12 mouse cellular contexts compared by ENCODE assay signal in genomic region chr14:77037832-77038425, GRCm38 (mm10). TPM values are rescaled to one million over a fixed set of nuclear protein-coding genes. Genes with fewer than 3 reads are reported as not detected.
DNase-seq lines count a peak whose midpoint lies in the region; ATAC-seq and TF ChIP-seq lines count a peak whose summit lies in the region.
"Had no signal": no experiment of that assay in that cellular context is flagged by ENCODE, and none has a peak within 500 bp of the region (broad histone marks: within the 10 kb centered on the region; RNA-seq: fewer than 3 reads in every experiment).

No protein-coding gene starts in this region.

- H3K9ac ChIP-seq in forebrain, postnatal 0 days, result no peak overlapping the region
- no peak overlapping the region for H3K9ac ChIP-seq in forebrain, embryonic 13.5 days
- H3K9ac ChIP-seq in lung, postnatal 0 days (replicated peaks; ENCODE audit: low read depth), result no peak overlapping the region
- H3K9ac ChIP-seq in embryonic facial prominence, embryonic 15.5 days, result no peak overlapping the region
- no peak overlapping the region for H3K9ac ChIP-seq in stomach, embryonic 15.5 days
- H3K9ac ChIP-seq: liver, embryonic 14.5 days had no signal

- no peaks in the 10 kb centered on the region for H3K27me3 ChIP-seq in forebrain, postnatal 0 days (ENCODE audit: insufficient read depth, low read length)
- H3K27me3 ChIP-seq in forebrain, embryonic 13.5 days, result no peaks in the 10 kb centered on the region
- no peaks in the 10 kb centered on the region for H3K27me3 ChIP-seq in lung, postnatal 0 days (replicated peaks; ENCODE audit: insufficient read depth, low read length)
- H3K27me3 ChIP-seq in embryonic facial prominence, embryonic 15.5 days, result no peaks in the 10 kb centered on the region
- H3K27me3 ChIP-seq in stomach, embryonic 15.5 days (replicated peaks), result no peaks in the 10 kb centered on the region

- H3K4me3 ChIP-seq in forebrain, postnatal 0 days (ENCODE audit: low read depth, low read length), result no peak overlapping the region
- no peak overlapping the region for H3K4me3 ChIP-seq in forebrain, embryonic 13.5 days
- no peak overlapping the region for H3K4me3 ChIP-seq in lung, postnatal 0 days (ENCODE audit: low read depth, low read length)
- H3K4me3 ChIP-seq in embryonic facial prominence, embryonic 15.5 days (replicated peaks), result no peak overlapping the region
- H3K4me3 ChIP-seq in stomach, embryonic 15.5 days (replicated peaks), result no peak overlapping the region

- no peak overlapping the region for H3K4me2 ChIP-seq in forebrain, postnatal 0 days (ENCODE audit: low read depth)
- no peak overlapping the region for H3K4me2 ChIP-seq in forebrain, embryonic 13.5 days
- H3K4me2 ChIP-seq in lung, postnatal 0 days (replicated peaks; ENCODE audit: low read depth, low read length), result no peak overlapping the region
- no peak overlapping the region for H3K4me2 ChIP-seq in embryonic facial prominence, embryonic 15.5 days (replicated peaks)
- no peak overlapping the region for H3K4me2 ChIP-seq in stomach, embryonic 15.5 days

- H3K9me3 ChIP-seq in forebrain, postnatal 0 days (ENCODE audit: low read length), result no peaks in the 10 kb centered on the region
- H3K9me3 ChIP-seq in forebrain, embryonic 13.5 days (replicated peaks), result no peaks in the 10 kb centered on the region
- no peaks in the 10 kb centered on the region for H3K9me3 ChIP-seq in lung, postnatal 0 days (ENCODE audit: low read length)
- no peaks in the 10 kb centered on the region for H3K9me3 ChIP-seq in embryonic facial prominence, embryonic 15.5 days (replicated peaks)
- H3K9me3 ChIP-seq in stomach, embryonic 15.5 days, result no peaks in the 10 kb centered on the region

- no peak for TF ChIP-seq EP300 in lung, postnatal 0 days (IDR thresholded peaks at IDR 0.05)

- TF ChIP-seq CTCF in forebrain, postnatal 0 days (IDR thresholded peaks at IDR 0.05; ENCODE audit: low read depth), result no peak
- no peak for TF ChIP-seq CTCF in lung, postnatal 0 days (IDR thresholded peaks at IDR 0.05)

- DNase-seq in forebrain, postnatal 0 days, result peak; percentile 21
- peak; percentile 60 for DNase-seq in lung, postnatal 0 days (ENCODE audit: low spot score)
- DNase-seq in lung, postnatal 25 days (ENCODE audit: low spot score), result no peak
- no peak for DNase-seq in gastrocnemius, postnatal 14 days
- no peak for DNase-seq in neural tube, embryonic 10.5 days (ENCODE audit: extremely low spot score, low spot score)
- DNase-seq: kidney, adult 11 months; thymus, postnatal 4 days had no signal

- 55% methylated on average over 8 of the region's 8 CpGs for WGBS in forebrain, postnatal 0 days
- 71% methylated on average over 8 of the region's 8 CpGs for WGBS in forebrain, embryonic 13.5 days
- 58% methylated on average over 8 of the region's 8 CpGs for WGBS in lung, postnatal 0 days
- 52% methylated on average over 8 of the region's 8 CpGs for WGBS in embryonic facial prominence, embryonic 15.5 days
- 69% methylated on average over 8 of the region's 8 CpGs for WGBS in stomach, embryonic 15.5 days

- intact Hi-C loops in gastrocnemius, postnatal 14 days (cut with DNase I; ENCODE audit: low total_unique reads), result no loop called here

- no peaks in the 10 kb centered on the region for H3K4me1 ChIP-seq in forebrain, postnatal 0 days (ENCODE audit: insufficient read depth)
- H3K4me1 ChIP-seq in forebrain, embryonic 13.5 days, result peaks cover 10% of the 10 kb centered on the region; the same call in 1 of the 2 replicates
- H3K4me1 ChIP-seq in lung, postnatal 0 days (ENCODE audit: insufficient read depth, low read depth, low read length), result peaks cover 3% of the 10 kb centered on the region; the same call in 1 of the 2 replicates
- H3K4me1 ChIP-seq in embryonic facial prominence, embryonic 15.5 days, result peaks cover 16% of the 10 kb centered on the region; the same call in 1 of the 2 replicates
- no peaks in the 10 kb centered on the region for H3K4me1 ChIP-seq in stomach, embryonic 15.5 days

- H3K36me3 ChIP-seq in forebrain, postnatal 0 days (ENCODE audit: insufficient read depth), result no peaks in the 10 kb centered on the region
- no peaks in the 10 kb centered on the region for H3K36me3 ChIP-seq in forebrain, embryonic 13.5 days (ENCODE audit: poor library complexity, severe bottlenecking)
- no peaks in the 10 kb centered on the region for H3K36me3 ChIP-seq in lung, postnatal 0 days (ENCODE audit: insufficient read depth, low read length)
- no peaks in the 10 kb centered on the region for H3K36me3 ChIP-seq in embryonic facial prominence, embryonic 15.5 days
- H3K36me3 ChIP-seq in stomach, embryonic 15.5 days, result no peaks in the 10 kb centered on the region

- no peak overlapping the region for H3K27ac ChIP-seq in forebrain, postnatal 0 days (ENCODE audit: low read depth, low read length)
- no peak overlapping the region for H3K27ac ChIP-seq in forebrain, embryonic 13.5 days
- H3K27ac ChIP-seq in lung, postnatal 0 days (ENCODE audit: low read length), result 0 out of 2 replicates have a peak overlapping the region, but pooled peaks have one; percentile 20
- H3K27ac ChIP-seq in embryonic facial prominence, embryonic 15.5 days (replicated peaks), result peak overlapping the region; percentile 66
- H3K27ac ChIP-seq in stomach, embryonic 15.5 days, result 0 out of 2 replicates have a peak overlapping the region, but pooled peaks have one; percentile 69
- H3K27ac ChIP-seq: liver, embryonic 14.5 days had no signal

- ATAC-seq in forebrain, postnatal 0 days, result no peak
- ATAC-seq in forebrain, embryonic 13.5 days, result no peak
- ATAC-seq in lung, postnatal 0 days, result peak; percentile 35
- no peak for ATAC-seq in embryonic facial prominence, embryonic 15.5 days (ENCODE audit: insufficient number of reproducible peaks, low FRiP score, low TSS enrichment, low read depth)
- no peak for ATAC-seq in stomach, embryonic 15.5 days (ENCODE audit: insufficient read depth, low FRiP score, low read depth)
- ATAC-seq: midbrain, embryonic 16.5 days had no signal

RNA-seq across cellular contexts. Expression of gene Lacc1, which starts 1.2 kb away (rescaled TPM):
- total RNA-seq in forebrain, postnatal 0 days (2014; rRNA removed), result 3.5 and 6.0 TPM in 2 replicates
- polyA plus RNA-seq in forebrain, postnatal 0 days (2015; fragmentation: Nextera tagmentation; extraction: Ambion mirVana), result 1.7 and 2.0 TPM in 2 replicates
- polyA plus RNA-seq in forebrain, embryonic 13.5 days (2015; fragmentation: Nextera tagmentation; extraction: Ambion mirVana), result 2.1 and 2.6 TPM in 2 replicates
- 5.0 and 6.5 TPM in 2 replicates for polyA plus RNA-seq in lung, postnatal 0 days (2015; fragmentation: Nextera tagmentation; extraction: Ambion mirVana)
- polyA plus RNA-seq in embryonic facial prominence, embryonic 15.5 days (2015; fragmentation: Nextera tagmentation; extraction: Ambion mirVana), result 12.8 and 15.0 TPM in 2 replicates
- 8.5 and 9.0 TPM in 2 replicates for polyA plus RNA-seq in stomach, embryonic 15.5 days (2015; fragmentation: Nextera tagmentation; extraction: Ambion mirVana)
- 1 to 10 TPM; 1.2 to 2.1 TPM for total RNA-seq in gastrocnemius, postnatal 14 days (2021)

RNA-seq across cellular contexts. Expression of gene Ccdc122, which starts 1.4 kb away (rescaled TPM):
- 0.43 and 1.3 TPM in 2 replicates for total RNA-seq in forebrain, postnatal 0 days (2014; rRNA removed)
- polyA plus RNA-seq in forebrain, postnatal 0 days (2015; fragmentation: Nextera tagmentation; extraction: Ambion mirVana), result 1.0 and 2.0 TPM in 2 replicates
- polyA plus RNA-seq in forebrain, embryonic 13.5 days (2015; fragmentation: Nextera tagmentation; extraction: Ambion mirVana), result 0.79 and 1.1 TPM in 2 replicates
- 6.2 and 8.2 TPM in 2 replicates for polyA plus RNA-seq in lung, postnatal 0 days (2015; fragmentation: Nextera tagmentation; extraction: Ambion mirVana)
- 4.5 and 4.7 TPM in 2 replicates for polyA plus RNA-seq in embryonic facial prominence, embryonic 15.5 days (2015; fragmentation: Nextera tagmentation; extraction: Ambion mirVana)
- 3.1 and 3.7 TPM in 2 replicates for polyA plus RNA-seq in stomach, embryonic 15.5 days (2015; fragmentation: Nextera tagmentation; extraction: Ambion mirVana)
- under 1 TPM; 0.73 to 0.88 TPM for total RNA-seq in gastrocnemius, postnatal 14 days (2021)

Comparison
In these comparisons a context has a peak if more than half of its experiments do, and no peak if none do; other contexts are left out.
1. DNase-seq: peak in forebrain, postnatal 0 days (single experiment) and lung, postnatal 0 days (single experiment); none in lung, postnatal 25 days (single experiment), gastrocnemius, postnatal 14 days (single experiment) and neural tube, embryonic 10.5 days (single experiment).
2. H3K27ac ChIP-seq: peak in lung, postnatal 0 days (single experiment), embryonic facial prominence, embryonic 15.5 days (single experiment) and stomach, embryonic 15.5 days (single experiment); none in forebrain, postnatal 0 days (single experiment) and forebrain, embryonic 13.5 days (single experiment).